Mouse (Mus musculus): Measurements from ENCODE around the gene Ralgapa2. TPM values are rescaled to one million over a fixed set of nuclear protein-coding genes. Genes with fewer than 3 reads are reported as not detected.

The Ralgapa2 gene
- total and polyA plus RNA-seq, 3 experiments = 9.2 to 9.6 TPM; not detected in 1

DNA sequence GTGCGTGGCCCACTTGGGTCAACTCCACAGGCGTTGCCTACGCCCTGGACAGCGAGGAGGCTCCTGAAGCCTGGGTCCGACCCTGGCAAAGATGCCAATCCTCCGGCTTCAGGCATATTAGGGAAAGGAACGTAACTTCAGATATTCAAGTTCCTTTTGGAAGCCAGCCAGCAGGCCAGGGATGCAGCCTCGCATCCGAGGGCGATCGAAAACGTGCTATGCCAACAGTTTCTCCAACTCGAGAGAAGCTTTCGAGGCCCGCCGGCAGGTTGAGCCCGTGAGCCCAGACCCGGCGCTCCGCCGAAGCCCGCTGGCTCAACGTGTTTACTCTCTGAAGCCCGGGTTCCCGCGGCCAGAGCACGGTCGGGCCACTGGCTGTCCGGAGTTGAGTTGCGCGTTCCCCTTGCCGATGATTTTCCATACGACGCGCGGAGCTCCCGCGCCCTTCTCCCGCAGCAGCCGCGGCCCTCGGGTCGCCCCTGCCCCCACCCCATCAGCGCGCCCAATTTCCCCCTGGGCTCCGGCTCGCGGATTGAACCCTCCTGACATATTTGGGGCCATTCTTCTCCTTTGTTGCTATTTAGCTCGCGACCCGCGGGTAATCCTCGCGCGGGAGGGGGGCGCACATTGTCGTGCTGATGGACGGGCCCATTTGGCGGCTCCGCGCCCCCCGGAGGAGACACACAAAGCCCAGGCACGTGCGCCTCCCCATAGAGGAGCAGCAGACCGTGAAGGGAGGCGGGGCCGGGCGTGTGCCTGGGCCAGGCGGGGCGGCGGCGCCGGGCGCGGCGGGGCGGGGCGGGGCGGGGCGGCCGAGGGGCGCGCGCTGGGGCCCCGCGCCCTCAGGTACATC is 290.8 kb downstream of the Ralgapa2 start, which contains the start of gene Insm1:
Gene Insm1 (plus strand): TSS at position 846 of the 853 bp plus-strand sequence.
- Histone ChIP-seq H3K4me3 (ENCODE audit: control insufficient read depth in 1 of 2, insufficient read depth in 1 of 2, low read depth in 2 of 2, low read length in 2 of 2) (no peak within 1 kb of the TSS), H3K9ac (ENCODE audit: control insufficient read depth, low read depth, low read length, poor library complexity, severe bottlenecking) (no peak within 1 kb of the TSS), H3K4me1 (ENCODE audit: control insufficient read depth in 1 of 2, insufficient read depth in 2 of 2, low read length in 2 of 2) (peaks cover 0 to 3% of the 10 kb centered on the region in 2 experiments; a peak in 2 of 4 replicates), H3K36me3 (ENCODE audit: control insufficient read depth in 1 of 2, insufficient read depth in 2 of 2, low read length in 2 of 2) (peaks cover 0 to 2% of the 10 kb centered on the region in 2 experiments; a peak in 1 of 4 replicates), H3K9me3 (replicated peaks; ENCODE audit: insufficient read depth, low read length) (no peaks in the 10 kb centered on the region), H3K79me2 (ENCODE audit: control insufficient read depth, insufficient read depth, low read length, poor library complexity) (no peaks in the 10 kb centered on the region), H3K27ac (ENCODE audit: control insufficient read depth, low read depth, low read length) (no peak within 1 kb of the TSS), H3K27me3 (ENCODE audit: control insufficient read depth in 1 of 2, insufficient read depth in 2 of 2, low read length in 2 of 2) (no peaks in the 10 kb centered on the region)
- TF ChIP-seq POLR2AphosphoS2 (IDR thresholded peaks at IDR 0.05; ENCODE audit: low read length) (no peak), KAT2A (conservative IDR thresholded peaks at IDR 0.05; ENCODE audit: low read depth, low read length) (no peak)
- DNase-seq (ENCODE audit: low read depth, low spot score) = no peak

DNA sequence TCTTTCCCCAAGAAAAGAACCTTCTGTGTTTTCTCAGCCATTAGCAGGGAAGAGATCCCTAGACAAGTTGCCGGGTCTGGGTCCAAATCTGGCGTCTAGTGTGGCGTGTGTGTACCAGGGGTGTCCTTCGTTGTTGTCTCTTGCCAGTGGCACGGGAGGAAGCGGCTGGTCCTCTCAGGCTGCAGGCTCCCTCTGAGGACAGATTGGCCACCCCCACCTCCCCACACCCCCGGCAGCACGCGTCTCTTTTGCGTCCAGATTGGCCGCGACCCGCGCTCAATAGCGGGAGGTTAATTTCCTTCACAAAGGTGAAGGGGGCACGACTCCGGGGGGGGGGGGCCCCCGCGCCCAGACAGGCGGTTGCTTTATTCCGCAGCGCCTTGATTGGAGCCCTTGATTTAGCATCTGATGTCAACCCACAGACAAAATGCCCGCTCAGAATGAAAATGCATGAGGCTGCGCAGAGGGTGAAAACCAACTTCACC is 291.5 kb downstream of the Ralgapa2 start:
- no peak for DNase-seq (ENCODE audit: low read depth, low spot score)
- no peak overlapping the region for H3K27ac ChIP-seq (ENCODE audit: control insufficient read depth, low read depth, low read length)
- TF ChIP-seq ZNF384 (IDR thresholded peaks at IDR 0.05; ENCODE audit: low read depth, low read length) = no peak
- TF ChIP-seq MYC (IDR thresholded peaks at IDR 0.05; ENCODE audit: low read depth, low read length) = no peak
- peaks cover 0 to 3% of the 10 kb centered on the region in 2 experiments; a peak in 3 of 4 replicates for H3K4me1 ChIP-seq (ENCODE audit: control insufficient read depth in 1 of 2, insufficient read depth in 2 of 2, low read length in 2 of 2)
- H3K36me3 ChIP-seq (ENCODE audit: control insufficient read depth in 1 of 2, insufficient read depth in 2 of 2, low read length in 2 of 2) = peaks cover 0 to 2% of the 10 kb centered on the region in 2 experiments; a peak in 1 of 4 replicates
- H3K9ac ChIP-seq (ENCODE audit: control insufficient read depth, low read depth, low read length, poor library complexity, severe bottlenecking) = no peak overlapping the region
- H3K9me3 ChIP-seq (replicated peaks; ENCODE audit: insufficient read depth, low read length) = no peaks in the 10 kb centered on the region
- H3K79me2 ChIP-seq (ENCODE audit: control insufficient read depth, insufficient read depth, low read length, poor library complexity) = no peaks in the 10 kb centered on the region
- H3K4me3 ChIP-seq (ENCODE audit: control insufficient read depth in 1 of 2, insufficient read depth in 1 of 2, low read depth in 2 of 2, low read length in 2 of 2) = no peak overlapping the region
- no peaks in the 10 kb centered on the region for H3K27me3 ChIP-seq (ENCODE audit: control insufficient read depth in 1 of 2, insufficient read depth in 2 of 2, low read length in 2 of 2)

DNA sequence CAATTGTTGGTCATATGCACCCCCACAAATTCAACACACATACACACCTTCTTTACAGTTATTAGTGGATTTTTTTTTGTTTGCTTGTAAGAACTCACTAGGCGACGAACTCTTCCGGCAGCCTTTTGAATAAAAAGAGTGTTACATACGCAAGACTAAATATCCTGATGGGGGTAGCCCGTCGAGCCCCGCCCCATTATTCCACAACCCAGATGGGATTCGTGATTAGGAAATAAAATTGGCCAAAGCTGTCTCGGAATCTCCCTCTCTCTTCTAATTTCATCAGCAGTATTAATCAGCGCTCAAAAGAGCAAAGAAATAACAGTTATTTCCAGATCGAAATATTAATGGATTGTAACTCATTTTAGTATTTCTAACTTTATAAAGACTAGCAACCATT is 292.4 kb downstream of the Ralgapa2 start:
- Histone ChIP-seq H3K4me1 (ENCODE audit: control insufficient read depth in 1 of 2, insufficient read depth in 2 of 2, low read length in 2 of 2) (peaks cover 2 to 3% of the 10 kb centered on the region in 2 experiments; a peak in 3 of 4 replicates), H3K27me3 (ENCODE audit: control insufficient read depth in 1 of 2, insufficient read depth in 2 of 2, low read length in 2 of 2) (no peaks in the 10 kb centered on the region), H3K4me3 (ENCODE audit: control insufficient read depth in 1 of 2, insufficient read depth in 1 of 2, low read depth in 2 of 2, low read length in 2 of 2) (no peak overlapping the region), H3K9me3 (replicated peaks; ENCODE audit: insufficient read depth, low read length) (no peaks in the 10 kb centered on the region), H3K9ac (ENCODE audit: control insufficient read depth, low read depth, low read length, poor library complexity, severe bottlenecking) (no peak overlapping the region), H3K36me3 (ENCODE audit: control insufficient read depth in 1 of 2, insufficient read depth in 2 of 2, low read length in 2 of 2) (peaks cover 0 to 5% of the 10 kb centered on the region in 2 experiments; a peak in 1 of 4 replicates), H3K79me2 (ENCODE audit: control insufficient read depth, insufficient read depth, low read length, poor library complexity) (no peaks in the 10 kb centered on the region), H3K27ac (ENCODE audit: control insufficient read depth, low read depth, low read length) (no peak overlapping the region)
- no peak for DNase-seq (ENCODE audit: low read depth, low spot score)
- TF ChIP-seq NRF1 (IDR thresholded peaks at IDR 0.05; ENCODE audit: insufficient read depth, low read depth, low read length, poor library complexity, severe bottlenecking) (no peak), SIN3A (IDR thresholded peaks at IDR 0.05; ENCODE audit: low read length) (no peak), POLR2AphosphoS2 (IDR thresholded peaks at IDR 0.05; ENCODE audit: low read length) (no peak), USF1 (IDR thresholded peaks at IDR 0.05; ENCODE audit: low read depth, low read length) (no peak), ZMIZ1 (IDR thresholded peaks at IDR 0.05; ENCODE audit: low read depth, low read length) (no peak), BHLHE40 (IDR thresholded peaks at IDR 0.05; ENCODE audit: borderline replicate concordance, low read depth, low read length) (no peak), MAX (IDR thresholded peaks at IDR 0.05; ENCODE audit: low read length) (no peak), MYC (IDR thresholded peaks at IDR 0.05; ENCODE audit: low read depth, low read length) (no peak)
